Mouse (Mus musculus) lung, adult 2 months (tissue): ENCODE data around the gene Sptlc2.

Source experiments
- CTCF ChIP-seq: fragments of 200-500 bp; IDR thresholded peaks from 2 replicates; pipeline ENCODE4 v1.5.1; 2011; ENCODE audit warnings: mild to moderate bottlenecking, low read length, control low read depth; ENCODE audit not compliant: insufficient read depth
- POLR2A ChIP-seq: fragments of 200-500 bp; IDR thresholded peaks from 2 replicates; pipeline ENCODE4 v1.6.1; 2011; ENCODE audit warnings: low read depth, mild to moderate bottlenecking, control low read depth, low read length, borderline replicate concordance; ENCODE audit errors: extremely low read depth

DNA sequence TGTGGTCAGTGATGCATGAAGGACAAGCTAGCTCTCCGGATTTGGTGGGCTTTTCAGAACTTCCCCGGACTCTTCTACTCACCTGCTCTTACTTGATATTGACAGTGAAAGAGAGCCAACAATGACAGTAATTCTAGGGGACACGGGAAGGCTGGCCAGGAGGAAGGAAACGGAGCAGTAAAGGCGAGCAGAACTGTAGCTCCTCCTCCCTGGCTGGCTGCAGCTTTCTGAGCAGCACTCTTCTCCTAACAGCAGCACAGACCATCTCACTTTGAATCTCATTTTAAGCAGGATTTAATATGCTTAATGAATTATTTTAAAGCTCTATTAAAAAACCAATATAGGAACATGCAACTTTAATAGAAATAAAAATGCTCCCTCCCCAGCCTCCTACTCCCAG, 56.2 kb downstream of the Sptlc2 start:
- TF ChIP-seq CTCF (no peak), POLR2A (no peak)
